Mouse (Mus musculus) ES-E14 (cell line): ENCODE data around the gene Hunk.

Source experiments
- CHD2 ChIP-seq: IDR thresholded peaks from 2 replicates; pipeline ENCODE4 v1.6.1; 2014; ENCODE audit warnings: mild to moderate bottlenecking, low read depth, low read length, inconsistent platforms
- HCFC1 ChIP-seq: IDR thresholded peaks from 2 replicates; pipeline ENCODE4 v1.6.1; 2012; ENCODE audit warnings: low read length, inconsistent platforms, borderline replicate concordance; ENCODE audit not compliant: insufficient read depth
- MAFK ChIP-seq: IDR thresholded peaks from 2 replicates; pipeline ENCODE4 v1.6.1; 2014; ENCODE audit warnings: mild to moderate bottlenecking, low read depth, low read length, inconsistent platforms; ENCODE audit not compliant: insufficient read depth
- ZC3H11A ChIP-seq: IDR thresholded peaks from 2 replicates; pipeline ENCODE4 v1.6.1; 2012; ENCODE audit warnings: low read depth, mild to moderate bottlenecking, inconsistent platforms, low read length, borderline replicate concordance
- ZNF384 ChIP-seq: IDR thresholded peaks from 2 replicates; pipeline ENCODE4 v1.6.1; 2012; ENCODE audit warnings: low read depth, low read length, inconsistent platforms

GRCm38 (mm10) chr16:90423898-90424297 is 38.1 kb downstream of the Hunk start:
- no peak for TF ChIP-seq ZNF384
- TF ChIP-seq ZC3H11A, result no peak
- no peak for TF ChIP-seq MAFK
- TF ChIP-seq HCFC1, result no peak
- TF ChIP-seq CHD2, result no peak
